Mouse (Mus musculus): ENCODE data around the gene Kmt2c.

GRCm38 (mm10) chr5:25535566-25535965 is 37.0 kb upstream of the Kmt2c start:
- no peak for TF ChIP-seq CTCF (IDR thresholded peaks at IDR 0.05; ENCODE audit: borderline replicate concordance, insufficient read depth, low read depth, low read length)
- TF ChIP-seq POLR2A (IDR thresholded peaks at IDR 0.05; ENCODE audit: borderline replicate concordance, insufficient read depth, low read length), result no peak

Data from cerebellum, adult 2 months (tissue).